Mouse (Mus musculus): ENCODE measurements around the gene Rara.
A peak's percentile ranks its signal among the peaks of the same experiment; 100 is the strongest.
"Not testable (repeated sequence)": the region's sequence is repeated elsewhere in the genome, so short reads cannot be mapped to it uniquely, and the experiment has no call there.

Gene Rara

GRCm38 (mm10) chr11:98922851-98923711 lies 4.5 kb upstream of the Rara start:
- DNase-seq, result not testable (repeated sequence)

GRCm38 (mm10) chr11:98924633-98925175 lies 2.9 kb upstream of the Rara start:
- no peak for DNase-seq

- DNase-seq, result peak; percentile 18
Observed at GRCm38 (mm10) chr11:98925265-98925721, 2.3 kb upstream of the Rara start.

GRCm38 (mm10) chr11:98925868-98926311 lies 1.7 kb upstream of the Rara start:
- DNase-seq, result no peak

- DNase-seq, result no peak
Observed at GRCm38 (mm10) chr11:98926553-98926952, 1.1 kb upstream of the Rara start.

GRCm38 (mm10) chr11:98928186-98928893 lies 722 bp downstream of the Rara start:
- DNase-seq, result peak; percentile 39

GRCm38 (mm10) chr11:98929503-98929902 lies 1.9 kb downstream of the Rara start:
- DNase-seq, result peak; percentile 11

- DNase-seq, result peak; percentile 7
Observed at GRCm38 (mm10) chr11:98930127-98930601, 2.5 kb downstream of the Rara start.

- peak; percentile 8 for DNase-seq
Observed at GRCm38 (mm10) chr11:98930773-98931512, 3.3 kb downstream of the Rara start.

GRCm38 (mm10) chr11:98931513-98932292 lies 4.1 kb downstream of the Rara start:
- peak; percentile 45 for DNase-seq

- no peak for DNase-seq
Observed at GRCm38 (mm10) chr11:98932293-98933091, 4.9 kb downstream of the Rara start.

- peak; percentile 71 for DNase-seq
Observed at GRCm38 (mm10) chr11:98933151-98933550, 5.5 kb downstream of the Rara start.

GRCm38 (mm10) chr11:98933847-98934246 lies 6.2 kb downstream of the Rara start:
- DNase-seq, result not testable (repeated sequence)

- DNase-seq, result no peak
Observed at GRCm38 (mm10) chr11:98934367-98934766, 6.7 kb downstream of the Rara start.

GRCm38 (mm10) chr11:98935123-98935522 lies 7.5 kb downstream of the Rara start:
- DNase-seq, result peak; percentile 78

- peak; percentile 82 for DNase-seq
Observed at GRCm38 (mm10) chr11:98936170-98936569, 8.6 kb downstream of the Rara start.

- DNase-seq, result peak; percentile 49
Observed at GRCm38 (mm10) chr11:98936606-98937409, 9.2 kb downstream of the Rara start.

GRCm38 (mm10) chr11:98937410-98937913 lies 9.8 kb downstream of the Rara start:
- DNase-seq, result peak; percentile 91

- no peak for DNase-seq
Observed at GRCm38 (mm10) chr11:98937914-98938694, 10.5 kb downstream of the Rara start.

Measured in kidney, adult 18-20 months (tissue).